ENCODE assay signal across 20 mouse cellular contexts in the genomic region with DNA sequence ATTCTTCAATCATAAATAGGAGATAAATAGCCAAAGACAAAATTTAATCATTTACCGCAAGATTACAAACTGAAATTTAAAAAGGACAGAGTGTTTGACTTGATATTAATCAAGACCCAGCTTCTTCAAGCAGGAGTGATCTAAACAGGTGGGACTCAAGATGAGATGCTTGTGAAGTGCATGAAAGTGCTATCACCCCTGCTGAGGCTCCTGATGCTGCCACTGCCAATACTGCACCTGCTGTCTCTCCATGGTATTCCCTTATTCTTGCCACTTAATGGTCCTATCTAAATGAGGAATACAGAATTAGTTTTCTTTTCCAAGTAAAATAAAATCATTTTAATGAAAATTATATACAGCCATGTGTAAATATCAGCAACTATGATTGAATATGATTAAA. TPM values are rescaled to one million over a fixed set of nuclear protein-coding genes. Genes with fewer than 3 reads are reported as not detected.
"Had no signal": no experiment of that assay in that cellular context is flagged by ENCODE, and none has a peak within 500 bp of the region (broad histone marks: within the 10 kb centered on the region; RNA-seq: fewer than 3 reads in every experiment).

No protein-coding gene starts in this region.

- H3K36me3 ChIP-seq: limb, embryonic 10.5 days; liver, embryonic 15.5 days; midbrain, embryonic 13.5 days; neural tube, embryonic 13.5 days had no signal

- H3K4me2 ChIP-seq: liver, embryonic 11.5 days; liver, embryonic 15.5 days; midbrain, embryonic 13.5 days; neural tube, embryonic 13.5 days had no signal

- H3K9me3 ChIP-seq: limb, embryonic 10.5 days; liver, embryonic 15.5 days; midbrain, embryonic 13.5 days; neural tube, embryonic 13.5 days had no signal

- H3K9ac ChIP-seq: liver, embryonic 15.5 days; midbrain, embryonic 13.5 days; neural tube, embryonic 13.5 days had no signal

- DNase-seq: kidney, postnatal 10 days; kidney, postnatal 4 days; lung, adult 2 months; lung, postnatal 36 days; retina, postnatal 1 day; right cerebral cortex, postnatal 4 days; spleen, adult 18-20 months; thymus, adult 18-20 months; thymus, postnatal 14 days had no signal

- H3K27me3 ChIP-seq: liver, embryonic 15.5 days; midbrain, embryonic 13.5 days; neural tube, embryonic 13.5 days had no signal

- ATAC-seq: lung, postnatal 0 days; midbrain, embryonic 13.5 days had no signal

- H3K4me3 ChIP-seq: layer of hippocampus, adult 2 months; limb, embryonic 10.5 days; liver, embryonic 15.5 days; midbrain, embryonic 13.5 days; neural tube, embryonic 13.5 days had no signal

- H3K27ac ChIP-seq: layer of hippocampus, adult 2 months; limb, embryonic 10.5 days; liver, embryonic 15.5 days; midbrain, embryonic 13.5 days; neural tube, embryonic 13.5 days had no signal

- H3K4me1 ChIP-seq: limb, embryonic 10.5 days; liver, embryonic 15.5 days; midbrain, embryonic 13.5 days; neural tube, embryonic 13.5 days had no signal

RNA-seq across cellular contexts. Expression of gene Gm10800, which starts 30.4 kb away (rescaled TPM):
- polyA plus RNA-seq: liver, embryonic 11.5 days; urinary bladder, adult 2 months had no signal

RNA-seq across cellular contexts. Expression of gene Gm10801, which starts 35.5 kb away (rescaled TPM):
- polyA plus RNA-seq: kidney, embryonic 14.5 days; limb, embryonic 10.5 days; limb, embryonic 14.5 days; liver, embryonic 11.5 days; liver, embryonic 15.5 days; lung, adult 2 months; stomach, embryonic 14.5 days; urinary bladder, adult 2 months had no signal
